Mouse (Mus musculus) liver, postnatal 0 days (tissue): Measurements from ENCODE around the gene Rabgap1l.

Experiments
- CTCF ChIP-seq: sonication (generic); IDR thresholded peaks from 2 replicates; pipeline ENCODE4 v1.5.1; 2016; ENCODE audit warnings: antibody characterized with exemption, low read depth
- EP300 ChIP-seq: IDR thresholded peaks from 2 replicates; pipeline ENCODE4 v1.6.1; 2016; ENCODE audit warnings: antibody characterized with exemption, low read depth, mild to moderate bottlenecking

- TF ChIP-seq CTCF (no peak), EP300 (no peak; the same call in 1 of the 2 replicates)
These were observed 19.4 kb upstream of the Rabgap1l start for GRCm38 (mm10) chr1:160812428-160812827.
